In genomic region chr1:39091638-39092037, GRCm38 (mm10) we compare ENCODE assay signal across 21 mouse cellular contexts.
"Had no signal": no experiment of that assay in that cellular context is flagged by ENCODE, and none has a peak within 500 bp of the region (broad histone marks: within the 10 kb centered on the region; RNA-seq: fewer than 3 reads in every experiment).

No protein-coding gene starts in this region.

- H3K4me1 ChIP-seq: limb, embryonic 10.5 days; limb, embryonic 13.5 days; liver, embryonic 12.5 days; liver, embryonic 15.5 days; lung, embryonic 15.5 days; midbrain, embryonic 10.5 days; midbrain, embryonic 13.5 days; neural tube, embryonic 13.5 days; stomach, embryonic 15.5 days had no signal

- H3K9me3 ChIP-seq: limb, embryonic 10.5 days; limb, embryonic 13.5 days; liver, embryonic 12.5 days; liver, embryonic 15.5 days; lung, embryonic 15.5 days; midbrain, embryonic 10.5 days; midbrain, embryonic 13.5 days; neural tube, embryonic 13.5 days; stomach, embryonic 15.5 days had no signal

- H3K27me3 ChIP-seq: limb, embryonic 13.5 days; liver, embryonic 12.5 days; liver, embryonic 15.5 days; lung, embryonic 15.5 days; megakaryocyte, embryonic 14.5 days; midbrain, embryonic 13.5 days; neural tube, embryonic 13.5 days; stomach, embryonic 15.5 days had no signal

- DNase-seq: layer of hippocampus, adult 9-11 months; liver; lung, adult 18-20 months; lung, postnatal 10 days; lung, postnatal 36 days; retina, postnatal 1 day; right cerebral cortex, postnatal 25 days; spleen, adult 18-20 months had no signal

- H3K4me2 ChIP-seq: limb, embryonic 13.5 days; liver, embryonic 12.5 days; liver, embryonic 15.5 days; lung, embryonic 15.5 days; midbrain, embryonic 13.5 days; neural tube, embryonic 13.5 days; stomach, embryonic 15.5 days had no signal

- ATAC-seq: liver, embryonic 12.5 days; midbrain, embryonic 13.5 days; midbrain, embryonic 16.5 days had no signal

- H3K36me3 ChIP-seq: limb, embryonic 10.5 days; limb, embryonic 13.5 days; liver, embryonic 12.5 days; liver, embryonic 15.5 days; lung, embryonic 15.5 days; midbrain, embryonic 10.5 days; midbrain, embryonic 13.5 days; neural tube, embryonic 13.5 days; stomach, embryonic 15.5 days had no signal

- H3K9ac ChIP-seq: limb, embryonic 13.5 days; liver, embryonic 12.5 days; liver, embryonic 15.5 days; lung, embryonic 15.5 days; midbrain, embryonic 13.5 days; neural tube, embryonic 13.5 days; stomach, embryonic 15.5 days had no signal

- H3K27ac ChIP-seq: layer of hippocampus, adult 2 months; limb, embryonic 10.5 days; limb, embryonic 13.5 days; liver, embryonic 12.5 days; liver, embryonic 15.5 days; lung, embryonic 15.5 days; midbrain, embryonic 10.5 days; midbrain, embryonic 13.5 days; neural tube, embryonic 13.5 days; stomach, embryonic 15.5 days had no signal

- H3K4me3 ChIP-seq: layer of hippocampus, adult 2 months; limb, embryonic 10.5 days; limb, embryonic 13.5 days; liver, embryonic 12.5 days; liver, embryonic 15.5 days; lung, embryonic 15.5 days; megakaryocyte, embryonic 14.5 days; midbrain, embryonic 10.5 days; midbrain, embryonic 13.5 days; myocyte; neural tube, embryonic 13.5 days; stomach, embryonic 15.5 days had no signal
